ENCODE assay signal across 20 mouse cellular contexts in the genomic region with DNA sequence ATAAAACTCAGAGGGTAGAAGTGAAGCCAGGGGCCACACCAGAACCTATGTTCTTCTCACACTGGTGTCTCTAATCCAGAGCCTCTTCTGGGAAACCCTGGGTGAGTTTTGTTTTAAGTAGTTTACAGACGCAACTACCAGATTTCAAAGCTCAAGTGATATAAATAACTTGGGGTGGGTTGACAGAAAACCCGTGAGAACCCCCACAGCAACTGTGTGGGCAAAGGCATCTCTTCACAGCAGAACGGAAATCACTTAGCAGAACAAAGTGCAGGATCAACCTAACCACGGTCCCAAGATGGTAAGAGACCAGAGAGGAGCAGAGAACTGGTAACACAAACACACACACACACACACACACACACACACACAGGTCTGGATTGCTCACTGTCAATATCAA. TPM values are rescaled to one million over a fixed set of nuclear protein-coding genes. Genes with fewer than 3 reads are reported as not detected.
DNase-seq lines count a peak whose midpoint lies in the region; ATAC-seq lines count a peak whose summit lies in the region.
"Had no signal": no experiment of that assay in that cellular context is flagged by ENCODE, and none has a peak within 500 bp of the region (broad histone marks: within the 10 kb centered on the region; RNA-seq: fewer than 3 reads in every experiment).

No protein-coding gene starts in this region.

- peak; percentile 24 for DNase-seq in A20 (ENCODE audit: low read depth, low spot score)
- peak; percentile 62 for DNase-seq in CD4-positive, CD25-positive, alpha-beta regulatory T cell, adult 2 months (ENCODE audit: low read depth, low spot score)
- DNase-seq in thymus, postnatal 10 days (ENCODE audit: low spot score in 2 of 2) = peak; percentile 44 to 45
- DNase-seq in layer of hippocampus, adult 11-12 months (ENCODE audit: low spot score) = no peak
- no peak for DNase-seq in hindbrain, embryonic 14.5 days (ENCODE audit: low spot score)
- DNase-seq: cerebellum, adult 8-10 months; gastrocnemius, postnatal 10 days; heart, adult 18-20 months; heart, postnatal 4 days; kidney, adult 2 months; kidney, postnatal 25 days; lung, adult 2 months; lung, postnatal 4 days had no signal

- H3K27me3 ChIP-seq in hindbrain, embryonic 14.5 days (ENCODE audit: control insufficient read depth, insufficient read depth, low read length) = no peaks in the 10 kb centered on the region
- H3K27me3 ChIP-seq in forebrain, embryonic 13.5 days = no peaks in the 10 kb centered on the region
- H3K27me3 ChIP-seq: limb, embryonic 12.5 days; liver, embryonic 12.5 days; neural tube, embryonic 13.5 days had no signal

- no peaks in the 10 kb centered on the region for H3K9me3 ChIP-seq in hindbrain, embryonic 14.5 days (ENCODE audit: control insufficient read depth, low read length)
- no peaks in the 10 kb centered on the region for H3K9me3 ChIP-seq in forebrain, embryonic 13.5 days (replicated peaks)
- H3K9me3 ChIP-seq: limb, embryonic 12.5 days; liver, embryonic 12.5 days; neural tube, embryonic 13.5 days had no signal

- H3K9ac ChIP-seq in hindbrain, embryonic 14.5 days = no peak overlapping the region
- H3K9ac ChIP-seq in forebrain, embryonic 13.5 days = no peak overlapping the region
- H3K9ac ChIP-seq: limb, embryonic 12.5 days; liver, embryonic 12.5 days; neural tube, embryonic 13.5 days had no signal

- no peak overlapping the region for H3K4me3 ChIP-seq in hindbrain, embryonic 14.5 days (replicated peaks; ENCODE audit: low read length)
- no peak overlapping the region for H3K4me3 ChIP-seq in forebrain, embryonic 13.5 days
- H3K4me3 ChIP-seq: limb, embryonic 12.5 days; liver, embryonic 12.5 days; neural tube, embryonic 13.5 days had no signal

- H3K27ac ChIP-seq in hindbrain, embryonic 14.5 days = no peak overlapping the region
- no peak overlapping the region for H3K27ac ChIP-seq in forebrain, embryonic 13.5 days
- H3K27ac ChIP-seq: hindbrain, postnatal 0 days; limb, embryonic 12.5 days; liver, embryonic 12.5 days; neural tube, embryonic 13.5 days had no signal

- peak; percentile 71 for ATAC-seq in inflammation-experienced regulatory T-cells, adult 6 months
- no peak for ATAC-seq in hindbrain, embryonic 14.5 days (ENCODE audit: low FRiP score)
- no peak for ATAC-seq in forebrain, embryonic 13.5 days
- ATAC-seq: forebrain, embryonic 14.5 days; hindbrain, postnatal 0 days; liver, embryonic 12.5 days had no signal

- 91% methylated on average over 4 of the region's 4 CpGs for WGBS in hindbrain, embryonic 14.5 days
- WGBS in forebrain, embryonic 13.5 days = 88% methylated on average over 4 of the region's 4 CpGs

- no peak overlapping the region for H3K4me2 ChIP-seq in hindbrain, embryonic 14.5 days (replicated peaks)
- H3K4me2 ChIP-seq in forebrain, embryonic 13.5 days = no peak overlapping the region
- H3K4me2 ChIP-seq: limb, embryonic 12.5 days; liver, embryonic 12.5 days; neural tube, embryonic 13.5 days had no signal

- no peaks in the 10 kb centered on the region for H3K36me3 ChIP-seq in hindbrain, embryonic 14.5 days (replicated peaks; ENCODE audit: control insufficient read depth, insufficient read depth)
- H3K36me3 ChIP-seq in forebrain, embryonic 13.5 days (ENCODE audit: poor library complexity, severe bottlenecking) = no peaks in the 10 kb centered on the region
- H3K36me3 ChIP-seq: limb, embryonic 12.5 days; liver, embryonic 12.5 days; neural tube, embryonic 13.5 days had no signal

- no peaks in the 10 kb centered on the region for H3K4me1 ChIP-seq in hindbrain, embryonic 14.5 days (replicated peaks; ENCODE audit: control insufficient read depth, insufficient read depth, low read length)
- H3K4me1 ChIP-seq in forebrain, embryonic 13.5 days = 0 out of 2 replicates have a peak, but pooled peaks cover 4% of the 10 kb centered on the region

RNA-seq across cellular contexts. Expression of a gene that starts 25.9 kb away (rescaled TPM):
- polyA plus RNA-seq in inflammation-experienced regulatory T-cells, adult 6 months (2017; shearing (Covaris generic)) = 10 to 100 TPM; 34.7 to 39.7 (median 36.1) TPM
- polyA plus RNA-seq in hindbrain, embryonic 14.5 days (2014; fragmentation: Nextera tagmentation; extraction: Ambion mirVana) = 51.2 and 57.5 TPM in 2 replicates
- polyA plus RNA-seq in forebrain, embryonic 13.5 days (2015; fragmentation: Nextera tagmentation; extraction: Ambion mirVana) = 125 and 139 TPM in 2 replicates

Comparison
In these comparisons a context has a peak if more than half of its experiments do, and no peak if none do; other contexts are left out.
1. DNase-seq: peak in A20 (single experiment), CD4-positive, CD25-positive, alpha-beta regulatory T cell, adult 2 months (single experiment) and thymus, postnatal 10 days (2 of 2); none in layer of hippocampus, adult 11-12 months (single experiment) and hindbrain, embryonic 14.5 days (single experiment).